Mouse (Mus musculus) natural killer cell, adult 2 months (primary cell): ENCODE data around the gene Lat2.

ENCODE experiments used
- DNase-seq, 2 experiments: peaks; one replicate each; pipeline ENCODE4 v3.0.0; 2022; ENCODE audit warnings: low spot score in 2 of 2

The Lat2 gene

GRCm38 (mm10) chr5:134613727-134614126, 1.1 kb downstream of the Lat2 start:
- peak; percentile 63 to 72 for DNase-seq

GRCm38 (mm10) chr5:134611810-134612521, 2.9 kb downstream of the Lat2 start:
- DNase-seq, result peak; percentile 68 to 71

- DNase-seq, result no peak
Observed at GRCm38 (mm10) chr5:134609916-134610643, 4.7 kb downstream of the Lat2 start.

GRCm38 (mm10) chr5:134607121-134607520, 7.7 kb downstream of the Lat2 start:
- DNase-seq, result peak; percentile 74 to 76

GRCm38 (mm10) chr5:134606314-134606713, 8.5 kb downstream of the Lat2 start:
- no peak for DNase-seq

GRCm38 (mm10) chr5:134604376-134604775, 10.4 kb downstream of the Lat2 start:
- peak; percentile 46 to 52 for DNase-seq

- no peak for DNase-seq
Observed at GRCm38 (mm10) chr5:134597711-134598110, 17.1 kb downstream of the Lat2 start.

GRCm38 (mm10) chr5:134593093-134593492, 21.7 kb downstream of the Lat2 start:
- no peak for DNase-seq

- no peak for DNase-seq
Observed at GRCm38 (mm10) chr5:134592026-134592581, 22.7 kb downstream of the Lat2 start.

- peak in 1 of 2 experiments; percentile 47 for DNase-seq
Observed at GRCm38 (mm10) chr5:134589900-134590299, 24.9 kb downstream of the Lat2 start.

GRCm38 (mm10) chr5:134584798-134585197, 30.0 kb downstream of the Lat2 start:
- peak in 1 of 2 experiments; percentile 36 for DNase-seq

- peak in 1 of 2 experiments; percentile 40 for DNase-seq
Observed at GRCm38 (mm10) chr5:134583884-134584213, 31.0 kb downstream of the Lat2 start.

GRCm38 (mm10) chr5:134583006-134583883, 31.6 kb downstream of the Lat2 start:
- DNase-seq, result no peak

GRCm38 (mm10) chr5:134582221-134582907, 32.5 kb downstream of the Lat2 start:
- peak; percentile 95 to 97 for DNase-seq

- no peak for DNase-seq
Observed at GRCm38 (mm10) chr5:134581146-134581545, 33.7 kb downstream of the Lat2 start, which contains the start of gene Rfc2. Rfc2 (plus strand) TSS chr5:134581366.

- DNase-seq, result no peak
Observed at GRCm38 (mm10) chr5:134579135-134579534, 35.7 kb downstream of the Lat2 start.

- DNase-seq, result no peak
Observed at GRCm38 (mm10) chr5:134577534-134577933, 37.3 kb downstream of the Lat2 start.

- no peak for DNase-seq
Observed at GRCm38 (mm10) chr5:134576517-134577220, 38.2 kb downstream of the Lat2 start.

GRCm38 (mm10) chr5:134575833-134576232, 39.0 kb downstream of the Lat2 start:
- no peak for DNase-seq

GRCm38 (mm10) chr5:134572508-134573214, 42.2 kb downstream of the Lat2 start:
- no peak for DNase-seq
